13 mouse cellular contexts compared by ENCODE assay signal in the genomic region with DNA sequence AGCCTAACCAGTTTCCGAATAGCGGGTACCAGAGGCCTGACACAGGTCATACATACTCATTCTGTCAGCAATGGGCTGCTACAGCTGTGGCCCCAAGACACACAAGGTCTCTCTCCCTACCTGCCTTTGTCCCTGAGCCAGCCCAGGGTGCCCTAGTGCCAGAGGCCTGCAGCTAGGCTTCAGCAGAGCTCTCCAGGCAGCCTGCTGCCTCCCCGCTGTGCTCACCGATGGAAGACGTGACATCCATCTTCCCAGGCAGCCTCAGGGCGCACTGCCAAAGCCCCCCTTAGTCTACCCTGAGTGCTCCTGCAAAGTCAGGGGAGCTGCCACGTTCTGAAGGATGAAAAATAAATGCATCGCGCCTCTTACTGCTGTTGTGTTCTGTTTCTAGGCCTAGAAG. TPM values are rescaled to one million over a fixed set of nuclear protein-coding genes. Genes with fewer than 3 reads are reported as not detected.
DNase-seq lines count a peak whose midpoint lies in the region; ATAC-seq and TF ChIP-seq lines count a peak whose summit lies in the region.
"Had no signal": no experiment of that assay in that cellular context is flagged by ENCODE, and none has a peak within 500 bp of the region (broad histone marks: within the 10 kb centered on the region; RNA-seq: fewer than 3 reads in every experiment).

No protein-coding gene starts in this region.

- no peak for DNase-seq in forebrain, embryonic 10.5 days (ENCODE audit: extremely low spot score, low spot score)
- peak; percentile 55 for DNase-seq in midbrain, embryonic 14.5 days
- no peak for DNase-seq in heart, adult 9 months (ENCODE audit: low spot score in 2 of 2)
- no peak for DNase-seq in urinary bladder, adult 18-20 months (ENCODE audit: low spot score in 2 of 2)
- DNase-seq in cerebellum, adult 9-11 months: no peak
- DNase-seq: gastrocnemius, adult 2 months; kidney, adult 18-20 months; lung, adult 18-20 months had no signal

- 44% methylated on average over 9 of the region's 9 CpGs for WGBS in forebrain, embryonic 12.5 days
- WGBS in forebrain, embryonic 10.5 days: 50% methylated on average over 9 of the region's 9 CpGs
- 30% methylated on average over 9 of the region's 9 CpGs for WGBS in forebrain, embryonic 16.5 days
- WGBS in midbrain, embryonic 14.5 days: 36% methylated on average over 9 of the region's 9 CpGs

- H3K4me2 ChIP-seq in forebrain, embryonic 12.5 days: no peak overlapping the region
- H3K4me2 ChIP-seq in forebrain, embryonic 16.5 days (ENCODE audit: low read length): no peak overlapping the region
- H3K4me2 ChIP-seq in midbrain, embryonic 14.5 days (ENCODE audit: low read length): no peak overlapping the region
- H3K4me2 ChIP-seq: heart, embryonic 15.5 days had no signal

- H3K27me3 ChIP-seq in forebrain, embryonic 12.5 days: no peaks in the 10 kb centered on the region
- H3K27me3 ChIP-seq in forebrain, embryonic 10.5 days (ENCODE audit: poor library complexity, severe bottlenecking): no peaks in the 10 kb centered on the region
- 0 out of 2 replicates have a peak, but pooled peaks cover 4% of the 10 kb centered on the region for H3K27me3 ChIP-seq in E14TG2a.4 (ENCODE audit: insufficient read depth, low read length)
- no peaks in the 10 kb centered on the region for H3K27me3 ChIP-seq in forebrain, embryonic 16.5 days (replicated peaks; ENCODE audit: control insufficient read depth, insufficient read depth, low read length)
- no peaks in the 10 kb centered on the region for H3K27me3 ChIP-seq in midbrain, embryonic 14.5 days (ENCODE audit: control insufficient read depth, insufficient read depth, low read length)
- H3K27me3 ChIP-seq: heart, embryonic 15.5 days had no signal

- ATAC-seq in forebrain, embryonic 12.5 days (ENCODE audit: low FRiP score): peak; percentile 58; the same call in 1 of the 2 replicates
- peak; percentile 64 for ATAC-seq in forebrain, embryonic 16.5 days
- ATAC-seq in midbrain, embryonic 14.5 days (ENCODE audit: low FRiP score, low TSS enrichment): no peak

- no peaks in the 10 kb centered on the region for H3K9me3 ChIP-seq in forebrain, embryonic 12.5 days
- H3K9me3 ChIP-seq in forebrain, embryonic 10.5 days: no peaks in the 10 kb centered on the region
- no peaks in the 10 kb centered on the region; the same call in 1 of the 2 replicates for H3K9me3 ChIP-seq in E14TG2a.4 (ENCODE audit: low read length)
- H3K9me3 ChIP-seq in forebrain, embryonic 16.5 days (ENCODE audit: control insufficient read depth, low read length): no peaks in the 10 kb centered on the region
- no peaks in the 10 kb centered on the region for H3K9me3 ChIP-seq in midbrain, embryonic 14.5 days (ENCODE audit: control insufficient read depth, low read length)
- H3K9me3 ChIP-seq: G1E; heart, embryonic 15.5 days had no signal

- H3K4me3 ChIP-seq in forebrain, embryonic 12.5 days (replicated peaks): no peak overlapping the region
- no peak overlapping the region for H3K4me3 ChIP-seq in forebrain, embryonic 10.5 days
- H3K4me3 ChIP-seq in E14TG2a.4 (replicated peaks; ENCODE audit: low read length): peak overlapping the region; percentile 24; the same call in 1 of the 2 replicates
- H3K4me3 ChIP-seq in forebrain, embryonic 16.5 days (replicated peaks; ENCODE audit: low read length): no peak overlapping the region
- H3K4me3 ChIP-seq in midbrain, embryonic 14.5 days (replicated peaks; ENCODE audit: low read depth, low read length): no peak overlapping the region
- H3K4me3 ChIP-seq: gastrocnemius, adult 2 months; heart, embryonic 15.5 days had no signal

- no peak overlapping the region for H3K9ac ChIP-seq in forebrain, embryonic 12.5 days
- peak overlapping the region; percentile 10; the same call in 1 of the 2 replicates for H3K9ac ChIP-seq in forebrain, embryonic 16.5 days (replicated peaks; ENCODE audit: low read depth, low read length)
- H3K9ac ChIP-seq in midbrain, embryonic 14.5 days (replicated peaks; ENCODE audit: low read length): no peak overlapping the region
- H3K9ac ChIP-seq: heart, embryonic 15.5 days had no signal

- H3K4me1 ChIP-seq in forebrain, embryonic 12.5 days: peaks cover 10% of the 10 kb centered on the region
- peaks cover 7% of the 10 kb centered on the region for H3K4me1 ChIP-seq in forebrain, embryonic 10.5 days
- H3K4me1 ChIP-seq in E14TG2a.4 (replicated peaks; ENCODE audit: low read depth, low read length): peaks cover 14% of the 10 kb centered on the region
- H3K4me1 ChIP-seq in forebrain, embryonic 16.5 days (replicated peaks; ENCODE audit: control insufficient read depth, insufficient read depth, low read length): peaks cover 4% of the 10 kb centered on the region
- H3K4me1 ChIP-seq in midbrain, embryonic 14.5 days (ENCODE audit: control insufficient read depth, insufficient read depth, low read length): no peaks in the 10 kb centered on the region
- H3K4me1 ChIP-seq: heart, embryonic 15.5 days had no signal

- peak overlapping the region; percentile 59 for H3K27ac ChIP-seq in forebrain, embryonic 12.5 days
- no peak overlapping the region; the same call in 1 of the 2 replicates for H3K27ac ChIP-seq in forebrain, embryonic 10.5 days
- no peak overlapping the region; the same call in 1 of the 2 replicates for H3K27ac ChIP-seq in forebrain, embryonic 16.5 days (ENCODE audit: low read length)
- peak overlapping the region; percentile 68 for H3K27ac ChIP-seq in midbrain, embryonic 14.5 days (replicated peaks; ENCODE audit: low read depth, low read length)
- H3K27ac ChIP-seq: gastrocnemius, adult 2 months; heart, embryonic 15.5 days had no signal

- H3K36me3 ChIP-seq in forebrain, embryonic 12.5 days (replicated peaks): no peaks in the 10 kb centered on the region
- H3K36me3 ChIP-seq in forebrain, embryonic 10.5 days (replicated peaks): no peaks in the 10 kb centered on the region
- no peaks in the 10 kb centered on the region for H3K36me3 ChIP-seq in E14TG2a.4 (ENCODE audit: insufficient read depth, low read length)
- H3K36me3 ChIP-seq in forebrain, embryonic 16.5 days (ENCODE audit: control insufficient read depth, insufficient read depth): no peaks in the 10 kb centered on the region
- H3K36me3 ChIP-seq in midbrain, embryonic 14.5 days (ENCODE audit: control insufficient read depth, insufficient read depth, low read length): no peaks in the 10 kb centered on the region
- H3K36me3 ChIP-seq: G1E had no signal

- TF ChIP-seq CTCF in E14TG2a.4 (conservative IDR thresholded peaks at IDR 0.05; ENCODE audit: low read length): no peak

RNA-seq across cellular contexts. Expression of a gene that starts 58.1 kb away (rescaled TPM):
- 9.6 and 15.0 TPM in 2 replicates for polyA plus RNA-seq in forebrain, embryonic 12.5 days (2016; fragmentation: Nextera tagmentation; extraction: Ambion mirVana)
- 11.7 and 13.6 TPM in 2 replicates for polyA plus RNA-seq in forebrain, embryonic 10.5 days (2016; fragmentation: Nextera tagmentation; extraction: Ambion mirVana)
- polyA plus RNA-seq in forebrain, embryonic 16.5 days (2015; fragmentation: Nextera tagmentation; extraction: Ambion mirVana): 6.7 and 8.5 TPM in 2 replicates
- 1.6 and 6.2 TPM in 2 replicates for polyA plus RNA-seq in midbrain, embryonic 14.5 days (2014; fragmentation: Nextera tagmentation; extraction: Ambion mirVana)
- polyA plus RNA-seq: G1E had no signal

Comparison
In these comparisons a context has a peak if more than half of its experiments do, and no peak if none do; other contexts are left out.
1. H3K27ac ChIP-seq: peak in forebrain, embryonic 12.5 days (single experiment) and midbrain, embryonic 14.5 days (single experiment); none in forebrain, embryonic 10.5 days (single experiment) and forebrain, embryonic 16.5 days (single experiment).